Mouse (Mus musculus) C2C12 (cell line): ENCODE measurements around the gene Specc1l.

Experiments
- CTCF ChIP-seq: IDR thresholded peaks from one replicate; pipeline ENCODE4 v1.5.1; 2011; ENCODE audit not compliant: control insufficient read depth, insufficient read depth, insufficient read length
- MYOD1 ChIP-seq: IDR thresholded peaks from one replicate; pipeline ENCODE4 v1.6.1; 2011; ENCODE audit warnings: low read depth; ENCODE audit not compliant: control insufficient read depth, insufficient read length
- MYOG ChIP-seq: IDR thresholded peaks from one replicate; pipeline ENCODE4 v1.6.1; 2011; ENCODE audit not compliant: control insufficient read depth, insufficient read length; ENCODE audit errors: extremely low read depth

- TF ChIP-seq CTCF = no peak
- no peak for TF ChIP-seq MYOG
- no peak for TF ChIP-seq MYOD1
These were observed at the start of gene Specc1l for GRCm38 (mm10) chr10:75211807-75212645.
